Mouse (Mus musculus) midbrain, embryonic 13.5 days (tissue): ENCODE results near the gene Nek8. TPM values are rescaled to one million over a fixed set of nuclear protein-coding genes. Genes with fewer than 3 reads are reported as not detected.
"Not testable (repeated sequence)": the region's sequence is repeated elsewhere in the genome, so short reads cannot be mapped to it uniquely, and the experiment has no call there.

Source experiments
- ATAC-seq: fragments of 200-750 bp; cut with Nextera tagmentation; 2 replicates; pipeline ENCODE4 v1.8.0; 2017; ENCODE audit warnings: mild to moderate bottlenecking, moderate TSS enrichment, moderate library complexity
- H3K27ac ChIP-seq: fragments of 300-500 bp; sonication (generic); 2 replicates; pipeline ENCODE4 v1.5.1; 2015; ENCODE audit warnings: inconsistent platforms, mild to moderate bottlenecking, moderate library complexity
- H3K27me3 ChIP-seq: fragments of 300-500 bp; sonication (generic); 2 replicates; pipeline ENCODE4 v1.6.1; 2015; ENCODE audit warnings: mild to moderate bottlenecking, inconsistent platforms
- H3K36me3 ChIP-seq: fragments of 300-500 bp; sonication (generic); 2 replicates; pipeline ENCODE4 v1.6.1; 2015; ENCODE audit warnings: mild to moderate bottlenecking, inconsistent platforms
- H3K4me1 ChIP-seq: fragments of 300-500 bp; sonication (generic); replicated peaks from 2 replicates; pipeline ENCODE4 v1.6.1; 2015; ENCODE audit warnings: inconsistent platforms
- H3K4me2 ChIP-seq: fragments of 300-500 bp; sonication (generic); replicated peaks from 2 replicates; pipeline ENCODE4 v1.6.1; 2015; ENCODE audit warnings: moderate library complexity, mild to moderate bottlenecking, inconsistent platforms
- H3K4me3 ChIP-seq: fragments of 300-500 bp; sonication (generic); replicated peaks from 2 replicates; pipeline ENCODE4 v1.5.1; 2015; ENCODE audit warnings: mild to moderate bottlenecking, inconsistent platforms
- H3K9ac ChIP-seq: fragments of 300-500 bp; sonication (generic); replicated peaks from 2 replicates; pipeline ENCODE4 v1.6.1; 2015; ENCODE audit warnings: mild to moderate bottlenecking, inconsistent platforms
- H3K9me3 ChIP-seq: fragments of 300-500 bp; sonication (generic); 2 replicates; pipeline ENCODE4 v1.6.1; 2016; ENCODE audit warnings: mild to moderate bottlenecking, inconsistent platforms
- WGBS: fragments of 180-500 bp; shearing (Covaris S2); methylation state at CpG from one replicate; pipeline ENCODE4 v1.1.7; 2015; 5-methylcytosine and 5-hydroxymethylcytosine counted together
- polyA plus RNA-seq: library from polyadenylated mRNA; unstranded; fragments of >200 nt; fragmentation: Nextera tagmentation; extraction: Ambion mirVana; gene quantifications from 2 replicates; pipeline ENCODE4 v1.2.1, GENCODE M21; 2015

Nek8 gene
- polyA plus RNA-seq, 1 experiment from 2014 or later = 5.2 TPM

- Histone ChIP-seq H3K4me1 (peaks cover 12% of the 10 kb centered on the region), H3K27ac (no peak overlapping the region), H3K4me3 (peak overlapping the region; percentile 31), H3K9me3 (no peaks in the 10 kb centered on the region), H3K27me3 (no peaks in the 10 kb centered on the region), H3K36me3 (peaks cover 29% of the 10 kb centered on the region), H3K9ac (peak overlapping the region; percentile 36; the same call in 1 of the 2 replicates), H3K4me2 (peak overlapping the region; percentile 47)
- WGBS = 55% methylated on average over 23 of the region's 23 CpGs
- ATAC-seq = no peak
Measured at GRCm38 (mm10) chr11:78195101-78195863, 18.8 kb upstream of the Nek8 start.

GRCm38 (mm10) chr11:78194411-78195100 is 18.1 kb upstream of the Nek8 start:
- 5% methylated on average over 30 of the region's 30 CpGs for WGBS
- peak overlapping the region; percentile 36 for H3K9ac ChIP-seq
- peak; percentile 54; the same call in 1 of the 2 replicates for ATAC-seq

GRCm38 (mm10) chr11:78193113-78193512 is 16.6 kb upstream of the Nek8 start, which contains the start of gene Proca1:
TSS of gene Proca1 (plus strand) at chr11:78193392.
- ATAC-seq = no peak
- H3K4me1 ChIP-seq = peaks cover 26% of the 10 kb centered on the region
- H3K9me3 ChIP-seq = no peaks in the 10 kb centered on the region
- no peak within 1 kb of the TSS for H3K27ac ChIP-seq
- H3K4me2 ChIP-seq = no peak within 1 kb of the TSS
- WGBS = 100% methylated on average over 1 of the region's 1 CpGs
- no peak within 1 kb of the TSS for H3K4me3 ChIP-seq
- no peak within 1 kb of the TSS for H3K9ac ChIP-seq
- peaks cover 29% of the 10 kb centered on the region for H3K36me3 ChIP-seq
- no peaks in the 10 kb centered on the region for H3K27me3 ChIP-seq

More at GRCm38 (mm10) chr11:78194411-78195100, 18.1 kb upstream of the Nek8 start:
- Histone ChIP-seq H3K4me3 (peak overlapping the region; percentile 31), H3K4me2 (peak overlapping the region; percentile 47), H3K27me3 (no peaks in the 10 kb centered on the region), H3K36me3 (peaks cover 29% of the 10 kb centered on the region), H3K4me1 (peaks cover 20% of the 10 kb centered on the region), H3K27ac (no peak overlapping the region), H3K9me3 (no peaks in the 10 kb centered on the region)

GRCm38 (mm10) chr11:78190041-78190440 is 13.6 kb upstream of the Nek8 start:
- Histone ChIP-seq H3K9me3 (no peaks in the 10 kb centered on the region), H3K27ac (peak overlapping the region; percentile 91), H3K4me1 (peaks cover 30% of the 10 kb centered on the region), H3K9ac (peak overlapping the region; percentile 89; the same call in 1 of the 2 replicates), H3K36me3 (peaks cover 29% of the 10 kb centered on the region), H3K27me3 (no peaks in the 10 kb centered on the region), H3K4me2 (peak overlapping the region; percentile 72), H3K4me3 (peak overlapping the region; percentile 71)
- 76% methylated on average over 6 of the region's 6 CpGs for WGBS
- no peak for ATAC-seq

- Histone ChIP-seq H3K27ac (peak overlapping the region; percentile 91), H3K4me2 (peak overlapping the region; percentile 72), H3K4me3 (peak overlapping the region; percentile 71), H3K9me3 (no peaks in the 10 kb centered on the region), H3K36me3 (peaks cover 29% of the 10 kb centered on the region), H3K27me3 (no peaks in the 10 kb centered on the region), H3K9ac (peak overlapping the region; percentile 89), H3K4me1 (peaks cover 24% of the 10 kb centered on the region)
- WGBS = under 1% methylated on average over 42 of the region's 42 CpGs
- ATAC-seq = peak; percentile 82
Measured at GRCm38 (mm10) chr11:78189234-78190040, 13.0 kb upstream of the Nek8 start.

GRCm38 (mm10) chr11:78188331-78189233 is 12.1 kb upstream of the Nek8 start, which contains the start of gene Rab34:
TSS of gene Rab34 (plus strand) at chr11:78188430.
- peaks cover 28% of the 10 kb centered on the region for H3K36me3 ChIP-seq
- peaks cover 26% of the 10 kb centered on the region for H3K4me1 ChIP-seq
- no peaks in the 10 kb centered on the region for H3K27me3 ChIP-seq
- H3K9me3 ChIP-seq = no peaks in the 10 kb centered on the region
- H3K4me3 ChIP-seq = peak within 1 kb of the TSS; percentile 71
- peak; percentile 84 for ATAC-seq
- under 1% methylated on average over 73 of the region's 80 CpGs for WGBS
- peak within 1 kb of the TSS; percentile 91 for H3K27ac ChIP-seq
- H3K4me2 ChIP-seq = peak within 1 kb of the TSS; percentile 72
- peak within 1 kb of the TSS; percentile 89 for H3K9ac ChIP-seq

GRCm38 (mm10) chr11:78184702-78185101 is 8.2 kb upstream of the Nek8 start:
- not testable (repeated sequence) for H3K9me3 ChIP-seq, H3K4me2 ChIP-seq, ATAC-seq, H3K27ac ChIP-seq, H3K4me3 ChIP-seq, H3K27me3 ChIP-seq, H3K9ac ChIP-seq
- 94% methylated on average over 6 of the region's 6 CpGs for WGBS
- peaks cover 45% of the 10 kb centered on the region for H3K4me1 ChIP-seq
- H3K36me3 ChIP-seq = peaks cover 22% of the 10 kb centered on the region

GRCm38 (mm10) chr11:78183884-78184514 is 7.5 kb upstream of the Nek8 start:
- Histone ChIP-seq H3K4me3 (peak overlapping the region; percentile 81), H3K27ac (no peak overlapping the region), H3K27me3 (no peaks in the 10 kb centered on the region), H3K4me2 (peak overlapping the region; percentile 44), H3K4me1 (peaks cover 47% of the 10 kb centered on the region), H3K36me3 (peaks cover 27% of the 10 kb centered on the region), H3K9ac (peak overlapping the region; percentile 41; the same call in 1 of the 2 replicates), H3K9me3 (no peaks in the 10 kb centered on the region)
- peak; percentile 13; the same call in 1 of the 2 replicates for ATAC-seq
- whole genome bisulfite sequencing = 56% methylated on average over 10 of the region's 10 CpGs

- peak; percentile 94 for ATAC-seq
- under 1% methylated on average over 38 of the region's 38 CpGs for WGBS
- no peaks in the 10 kb centered on the region for H3K9me3 ChIP-seq
- peaks cover 27% of the 10 kb centered on the region for H3K36me3 ChIP-seq
- H3K4me3 ChIP-seq = peak within 1 kb of the TSS; percentile 81
- H3K4me2 ChIP-seq = peak within 1 kb of the TSS; percentile 77
- H3K27me3 ChIP-seq = no peaks in the 10 kb centered on the region
- peak within 1 kb of the TSS; percentile 90 for H3K9ac ChIP-seq
- H3K4me1 ChIP-seq = peaks cover 54% of the 10 kb centered on the region
- peak within 1 kb of the TSS; percentile 95 for H3K27ac ChIP-seq
Measured at GRCm38 (mm10) chr11:78182961-78183844, 6.7 kb upstream of the Nek8 start, which contains the start of gene Rpl23a. TSS of gene Rpl23a (minus strand) at chr11:78183584.

- Histone ChIP-seq H3K36me3 (peaks cover 27% of the 10 kb centered on the region), H3K9me3 (no peaks in the 10 kb centered on the region), H3K4me1 (peaks cover 54% of the 10 kb centered on the region), H3K9ac (peak overlapping the region; percentile 90), H3K4me3 (peak overlapping the region; percentile 81), H3K27me3 (no peaks in the 10 kb centered on the region; the same call in 1 of the 2 replicates), H3K4me2 (peak overlapping the region; percentile 77), H3K27ac (peak overlapping the region; percentile 95; the same call in 1 of the 2 replicates)
- no peak for ATAC-seq
- 13% methylated on average over 7 of the region's 7 CpGs for WGBS
Measured at GRCm38 (mm10) chr11:78182450-78182849, 6.0 kb upstream of the Nek8 start.
